Mouse (Mus musculus) lung, postnatal 36 days (tissue): ENCODE data around the gene Ccdc40.
A peak's percentile ranks its signal among the peaks of the same experiment; 100 is the strongest.
"Not testable (repeated sequence)": the region's sequence is repeated elsewhere in the genome, so short reads cannot be mapped to it uniquely, and the experiment has no call there.

Source experiments
- DNase-seq: peaks from one replicate; pipeline ENCODE4 v3.0.0; 2022; ENCODE audit warnings: mixed read lengths

The Ccdc40 gene

GRCm38 (mm10) chr11:119287207-119287992 lies 59.0 kb downstream of the Ccdc40 start:
- DNase-seq = no peak

- DNase-seq = not testable (repeated sequence)
These were observed 64.5 kb downstream of the Ccdc40 start for GRCm38 (mm10) chr11:119292861-119293260.

- DNase-seq = no peak
These were observed 69.6 kb downstream of the Ccdc40 start for GRCm38 (mm10) chr11:119297996-119298395.

DNA sequence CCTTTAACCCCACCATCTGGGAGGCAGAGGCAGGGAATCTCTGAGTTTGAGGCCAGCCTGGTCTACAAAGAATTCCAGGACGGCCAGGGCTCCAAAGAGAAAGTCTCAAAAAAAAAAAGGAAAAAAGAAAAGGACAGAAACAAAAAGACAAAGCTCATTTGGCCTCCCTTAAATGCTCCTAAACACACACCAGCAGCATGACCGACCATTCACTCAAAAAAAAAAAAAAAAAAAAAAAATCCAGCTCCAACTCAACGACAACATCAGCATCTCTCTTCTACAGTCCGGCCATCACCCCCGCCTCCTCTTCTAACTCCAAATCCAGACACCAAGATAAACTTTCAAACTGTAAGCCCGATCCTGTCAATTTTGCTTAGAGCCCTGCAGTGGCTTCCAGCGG lies 70.5 kb downstream of the Ccdc40 start:
- DNase-seq = no peak

DNA sequence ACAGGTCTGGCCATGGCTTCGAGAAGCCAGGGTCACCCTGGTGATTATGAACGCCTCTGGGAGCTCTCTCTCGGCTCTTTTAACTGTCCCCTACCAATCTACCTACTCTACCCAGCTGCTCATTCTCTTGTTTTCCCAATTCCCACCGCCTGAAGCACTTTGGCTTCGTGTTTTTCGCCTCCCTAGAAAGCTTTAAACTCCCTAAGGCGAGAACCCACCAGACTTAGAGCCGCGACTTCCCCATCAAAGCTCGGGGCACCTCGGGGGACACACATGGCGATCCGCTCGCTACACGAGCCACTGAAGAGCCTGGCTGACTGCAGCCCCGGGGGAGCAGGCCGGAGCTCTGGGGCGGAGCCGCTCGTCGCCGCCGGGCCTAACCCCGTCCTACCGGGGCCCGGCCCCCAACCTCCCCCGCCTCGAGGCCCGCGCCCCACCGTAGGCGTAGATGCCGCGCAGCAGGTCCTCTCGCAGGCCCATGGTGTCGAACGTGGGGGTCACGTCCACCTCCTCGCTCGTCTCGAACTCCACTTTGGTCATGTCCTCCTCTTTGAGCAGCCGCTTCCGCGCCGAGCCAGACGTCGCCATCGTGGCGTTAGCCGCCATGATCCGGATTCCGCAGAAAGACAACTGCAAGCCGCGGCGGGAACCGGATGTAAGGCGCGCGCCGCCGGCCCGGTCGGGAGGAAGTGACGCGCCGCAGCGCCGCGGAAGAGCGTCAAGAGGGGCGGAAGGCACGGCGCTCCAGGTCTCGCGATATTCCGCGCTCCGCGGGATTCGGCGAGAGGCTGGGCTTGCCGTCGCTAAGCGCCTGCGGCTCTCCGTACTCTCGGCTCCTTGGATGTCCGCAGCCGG lies 71.2 kb downstream of the Ccdc40 start, which contains the start of gene Eif4a3:
Gene Eif4a3 (minus strand): TSS at position 699 of the 855 bp plus-strand sequence.
- peak; percentile 96 for DNase-seq

- no peak for DNase-seq
These were observed 72.0 kb downstream of the Ccdc40 start for GRCm38 (mm10) chr11:119300246-119300935.

DNA sequence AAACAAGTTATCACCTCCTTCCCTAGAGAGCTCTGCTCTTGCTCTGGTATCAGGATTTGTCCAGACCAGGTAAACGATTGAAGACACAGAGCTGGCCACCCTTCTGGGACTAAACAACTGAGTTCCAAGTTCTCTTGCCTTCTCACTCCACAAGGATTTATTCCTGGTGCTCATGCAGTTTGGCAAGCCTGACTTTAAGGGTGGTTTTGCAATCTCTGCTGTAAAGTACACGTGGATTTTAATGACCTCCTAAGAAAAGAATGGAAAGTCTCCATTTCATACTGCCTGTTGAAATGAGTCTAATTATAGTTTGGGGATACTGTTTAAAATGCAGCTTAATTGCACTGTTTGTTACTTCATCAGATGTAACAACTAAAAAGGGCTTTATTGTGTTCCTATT lies 72.6 kb downstream of the Ccdc40 start:
- no peak for DNase-seq

DNA sequence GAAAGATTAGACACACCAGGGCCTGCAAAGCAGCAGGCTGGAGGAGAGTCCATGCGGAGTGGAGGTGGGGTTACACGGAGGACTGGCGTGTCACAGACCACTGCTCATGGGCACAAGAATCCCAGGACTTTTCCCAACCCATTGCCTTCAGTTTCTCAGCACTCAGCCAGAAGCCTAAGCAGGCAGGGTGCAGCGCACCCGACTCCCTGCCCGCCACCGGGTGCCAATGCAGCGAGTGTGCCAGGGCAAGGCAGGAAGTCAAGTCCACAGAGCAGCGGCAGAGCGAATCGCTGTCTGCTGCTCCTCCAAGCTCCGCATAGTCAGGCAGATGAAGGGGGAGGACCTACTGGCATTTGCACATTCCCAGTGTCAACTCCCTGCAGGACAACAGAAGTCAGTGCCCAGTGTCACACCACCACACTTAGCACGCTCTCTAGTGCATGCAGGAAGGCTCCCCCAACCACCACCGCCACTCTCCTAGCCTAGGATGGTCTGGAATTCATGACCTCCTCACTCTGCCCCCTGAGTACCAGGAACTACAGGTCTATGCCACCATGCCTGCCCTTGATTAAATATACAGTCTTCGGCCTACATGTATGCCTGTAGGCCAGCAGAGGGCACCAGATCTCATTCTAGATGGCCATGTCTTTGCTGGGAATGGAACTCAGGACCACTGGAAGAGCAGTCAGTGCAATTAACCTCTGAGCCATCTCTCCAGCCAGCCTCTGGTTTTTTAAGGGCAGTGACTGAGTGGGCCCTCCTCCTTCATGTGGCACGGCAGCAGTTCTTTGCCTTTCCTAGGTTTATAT lies 76.7 kb downstream of the Ccdc40 start:
- DNase-seq = peak; percentile 65

GRCm38 (mm10) chr11:119306762-119307657 lies 78.6 kb downstream of the Ccdc40 start:
- DNase-seq = no peak

DNA sequence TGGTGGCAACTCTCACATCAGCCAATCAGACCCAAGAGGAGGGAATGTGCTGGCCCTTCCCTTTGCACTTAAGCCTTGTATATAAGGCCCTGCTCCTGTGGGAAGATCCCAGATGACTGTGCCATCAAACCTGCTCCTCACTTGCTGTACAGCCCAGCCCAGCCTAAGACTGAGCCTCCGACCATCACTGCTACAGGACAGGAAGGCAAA lies 79.2 kb downstream of the Ccdc40 start, which contains the start of gene Card14:
Gene Card14 (plus strand): TSS at position 111 of the 210 bp plus-strand sequence.
- DNase-seq = no peak

DNA sequence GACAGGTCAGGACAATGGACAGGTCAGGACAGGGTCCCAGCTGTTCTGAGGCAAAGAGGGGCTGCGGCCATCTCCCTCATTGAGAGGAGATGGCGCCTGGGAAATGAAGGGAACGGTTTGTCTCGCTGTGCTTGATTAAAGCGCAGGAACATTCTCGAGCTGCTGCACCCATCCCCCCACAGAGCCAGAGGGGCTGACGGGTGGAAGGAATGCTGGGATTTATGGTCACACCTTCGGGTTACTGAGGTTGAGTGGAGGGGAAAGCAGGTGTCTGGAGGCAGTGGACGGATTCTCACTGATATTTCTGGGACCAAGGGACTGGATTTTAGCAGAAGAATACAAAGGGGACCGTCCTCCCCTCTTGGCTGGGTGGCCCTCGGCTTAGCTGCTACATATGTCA lies 79.5 kb downstream of the Ccdc40 start:
- DNase-seq = peak; percentile 21

GRCm38 (mm10) chr11:119310621-119311020 lies 82.2 kb downstream of the Ccdc40 start:
- DNase-seq = no peak

GRCm38 (mm10) chr11:119314252-119314936 lies 86.0 kb downstream of the Ccdc40 start:
- DNase-seq = no peak
